Mouse (Mus musculus) megakaryocyte-erythroid progenitor cell, adult 5-6 weeks (primary cell): ENCODE measurements around the gene Jpt1. TPM values are rescaled to one million over a fixed set of nuclear protein-coding genes. Genes with fewer than 3 reads are reported as not detected.
A peak's percentile ranks its signal among the peaks of the same experiment; 100 is the strongest.
"Not testable (repeated sequence)": the region's sequence is repeated elsewhere in the genome, so short reads cannot be mapped to it uniquely, and the experiment has no call there.

Source experiments
- ATAC-seq: replicated peaks from 2 replicates; pipeline ENCODE4 v1.8.0; 2016; ENCODE audit warnings: mild to moderate bottlenecking, inconsistent platforms; ENCODE audit not compliant: severe bottlenecking, poor library complexity, low FRiP score, low TSS enrichment
- total RNA-seq, 2 experiments: library from RNA; stranded (forward) in 1 of 2; stranded (reverse) in 1 of 2; fragments of 200-1000, 215-1000 nt in 1 of 2; fragments of >200 nt in 1 of 2; fragmentation: Nextera tagmentation in 1 of 2; gene quantifications; 2 replicates each; pipeline ENCODE4 v1.2.3; 2014 to 2017

The Jpt1 gene
- 167 and 191 TPM in 2 replicates for total RNA-seq (2014; fragmentation: Nextera tagmentation)
- 122 and 142 TPM in 2 replicates for total RNA-seq (2017)

- peak; percentile 83 for ATAC-seq
Measured at GRCm38 (mm10) chr11:115514238-115514663, at the start of gene Jpt1. Gene Jpt1 (minus strand): TSS chr11:115514387.

- ATAC-seq = peak; percentile 31; the same call in 1 of the 2 replicates
Measured at GRCm38 (mm10) chr11:115563406-115563805, 49.2 kb upstream of the Jpt1 start.

- no peak for ATAC-seq
Measured at GRCm38 (mm10) chr11:115555717-115556116, 41.5 kb upstream of the Jpt1 start.

- ATAC-seq = 0 out of 2 replicates have a peak, but pooled peaks have one; percentile 65
Measured at GRCm38 (mm10) chr11:115552783-115553182, 38.6 kb upstream of the Jpt1 start.

GRCm38 (mm10) chr11:115543571-115543970 is 29.4 kb upstream of the Jpt1 start:
- ATAC-seq = no peak

- peak; percentile 54 for ATAC-seq
Measured at GRCm38 (mm10) chr11:115538045-115538444, 23.9 kb upstream of the Jpt1 start.

GRCm38 (mm10) chr11:115536856-115537568 is 22.8 kb upstream of the Jpt1 start:
- no peak for ATAC-seq

- peak; percentile 74 for ATAC-seq
Measured at GRCm38 (mm10) chr11:115536038-115536681, 22.0 kb upstream of the Jpt1 start, which contains the start of gene Sumo2. Gene Sumo2 (minus strand): TSS chr11:115536276.

GRCm38 (mm10) chr11:115535401-115536037 is 21.3 kb upstream of the Jpt1 start:
- peak; percentile 35 for ATAC-seq

GRCm38 (mm10) chr11:115534759-115535371 is 20.7 kb upstream of the Jpt1 start:
- ATAC-seq = no peak

- not testable (repeated sequence) for ATAC-seq
Measured at GRCm38 (mm10) chr11:115526446-115526845, 12.3 kb upstream of the Jpt1 start.

GRCm38 (mm10) chr11:115522703-115523102 is 8.5 kb upstream of the Jpt1 start:
- no peak for ATAC-seq

GRCm38 (mm10) chr11:115522238-115522637 is 8.1 kb upstream of the Jpt1 start:
- no peak for ATAC-seq

- ATAC-seq = no peak
Measured at GRCm38 (mm10) chr11:115521080-115521479, 6.9 kb upstream of the Jpt1 start.

- ATAC-seq = no peak
Measured at GRCm38 (mm10) chr11:115520218-115520617, 6.0 kb upstream of the Jpt1 start.

- no peak for ATAC-seq
Measured at GRCm38 (mm10) chr11:115519581-115519980, 5.4 kb upstream of the Jpt1 start.

- ATAC-seq = no peak
Measured at GRCm38 (mm10) chr11:115518693-115519092, 4.5 kb upstream of the Jpt1 start.

GRCm38 (mm10) chr11:115516942-115517341 is 2.8 kb upstream of the Jpt1 start:
- ATAC-seq = no peak

GRCm38 (mm10) chr11:115515021-115515420 is 834 bp upstream of the Jpt1 start:
- ATAC-seq = no peak
